Mouse (Mus musculus) bone marrow macrophage, adult 2 months (primary cell): ENCODE data around the gene Usp10. TPM values are rescaled to one million over a fixed set of nuclear protein-coding genes. Genes with fewer than 3 reads are reported as not detected.

ENCODE experiments used
- H3K27ac ChIP-seq: 2 replicates; pipeline ENCODE4 v1.5.1; 2012; ENCODE audit warnings: low read depth, low read length; ENCODE audit not compliant: insufficient read depth
- H3K4me1 ChIP-seq: 2 replicates; pipeline ENCODE4 v1.6.1; 2012; ENCODE audit warnings: low read length; ENCODE audit not compliant: control insufficient read depth, insufficient read depth
- H3K4me3 ChIP-seq: 2 replicates; pipeline ENCODE4 v1.5.1; 2012; ENCODE audit warnings: mild to moderate bottlenecking, low read length, moderate library complexity; ENCODE audit not compliant: insufficient read depth
- CTCF ChIP-seq: IDR thresholded peaks from 2 replicates; pipeline ENCODE4 v1.5.1; 2012; ENCODE audit warnings: low read depth, mild to moderate bottlenecking, low read length, moderate library complexity
- POLR2A ChIP-seq: IDR thresholded peaks from 2 replicates; pipeline ENCODE4 v1.6.1; 2012; ENCODE audit warnings: mild to moderate bottlenecking, low read depth, low read length, borderline replicate concordance
- polyA plus RNA-seq: library from polyadenylated mRNA; stranded (reverse); fragments of >200 nt; gene quantifications from 2 replicates; pipeline ENCODE4 v1.2.4, GENCODE M21; 2012; ENCODE audit not compliant: missing spikeins, insufficient read depth, insufficient read length

Usp10 gene
- polyA plus RNA-seq, 1 experiment, result 19.2 TPM

- H3K27ac ChIP-seq, result no peak overlapping the region
- H3K4me3 ChIP-seq, result no peak overlapping the region
- H3K4me1 ChIP-seq, result peaks cover 27% of the 10 kb centered on the region
- no peak for TF ChIP-seq CTCF
These were observed 21.2 kb downstream of the Usp10 start for GRCm38 (mm10) chr8:119931317-119931716.

DNA sequence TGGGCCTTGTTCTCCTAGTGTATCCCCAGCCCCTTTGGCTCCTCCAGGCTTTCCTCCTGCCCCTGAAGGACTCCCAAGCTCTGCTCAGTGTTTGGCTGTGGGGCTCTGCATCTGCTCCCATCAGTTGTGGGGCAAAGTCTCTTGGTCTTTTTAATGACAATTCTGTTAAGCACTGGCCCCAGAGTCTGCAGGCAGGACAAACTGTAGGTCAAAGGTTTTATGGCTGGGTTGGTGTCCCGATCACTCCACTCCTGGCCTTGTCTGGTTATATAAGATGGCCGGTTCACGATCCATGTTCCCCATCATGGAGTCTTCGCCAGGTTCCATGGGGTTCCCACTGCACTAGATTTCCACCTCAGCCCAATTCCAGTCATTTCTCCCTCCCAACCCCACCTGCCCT is 23.5 kb downstream of the Usp10 start:
- TF ChIP-seq POLR2A, result no peak
- no peak for TF ChIP-seq CTCF
- Histone ChIP-seq H3K4me1 (peaks cover 29% of the 10 kb centered on the region), H3K4me3 (no peak overlapping the region), H3K27ac (no peak overlapping the region)

DNA sequence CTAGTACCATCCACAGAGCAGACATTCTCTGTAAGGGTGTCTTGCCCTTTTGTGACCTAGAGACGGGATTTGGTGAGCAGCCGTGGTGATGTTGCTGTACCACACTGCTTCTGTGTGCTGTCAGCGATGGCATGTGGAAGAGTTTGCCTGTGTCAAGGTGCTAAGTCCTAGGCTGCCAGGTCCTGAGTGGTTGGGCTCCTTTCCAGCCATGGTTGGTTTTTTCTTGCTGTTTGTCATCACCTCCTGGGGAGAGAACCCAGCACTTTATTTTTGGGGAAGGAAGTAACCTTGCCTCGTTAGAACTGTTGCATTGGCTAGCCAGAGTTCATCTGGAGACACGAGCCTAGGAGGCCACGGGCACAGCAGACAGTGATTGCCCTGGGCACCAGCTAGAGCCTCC is 25.4 kb downstream of the Usp10 start:
- no peak overlapping the region for H3K27ac ChIP-seq
- TF ChIP-seq POLR2A (no peak), CTCF (no peak)
- H3K4me3 ChIP-seq, result no peak overlapping the region
- peaks cover 23% of the 10 kb centered on the region for H3K4me1 ChIP-seq

DNA sequence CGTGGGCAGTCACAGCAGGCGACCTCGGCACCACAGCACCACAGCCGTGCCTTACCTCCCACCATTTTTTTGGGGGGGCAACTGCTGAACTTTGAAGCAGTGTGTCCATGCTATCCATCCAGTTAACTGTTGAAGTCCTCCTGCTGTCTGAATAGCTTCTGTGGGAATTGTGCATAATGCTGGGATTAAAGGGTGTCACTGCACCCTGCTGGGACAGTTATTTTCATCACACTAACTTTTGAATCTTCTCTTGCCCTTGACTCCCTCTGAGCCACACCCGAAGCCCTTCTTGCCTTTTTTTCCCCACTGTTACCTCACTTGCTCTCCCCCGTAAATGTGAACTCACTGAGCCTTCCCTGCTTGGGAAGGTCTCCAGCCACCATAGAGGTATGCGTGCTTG is 28.3 kb downstream of the Usp10 start:
- Histone ChIP-seq H3K4me1 (peaks cover 17% of the 10 kb centered on the region), H3K27ac (no peak overlapping the region), H3K4me3 (no peak overlapping the region)
- TF ChIP-seq POLR2A (no peak), CTCF (no peak)

DNA sequence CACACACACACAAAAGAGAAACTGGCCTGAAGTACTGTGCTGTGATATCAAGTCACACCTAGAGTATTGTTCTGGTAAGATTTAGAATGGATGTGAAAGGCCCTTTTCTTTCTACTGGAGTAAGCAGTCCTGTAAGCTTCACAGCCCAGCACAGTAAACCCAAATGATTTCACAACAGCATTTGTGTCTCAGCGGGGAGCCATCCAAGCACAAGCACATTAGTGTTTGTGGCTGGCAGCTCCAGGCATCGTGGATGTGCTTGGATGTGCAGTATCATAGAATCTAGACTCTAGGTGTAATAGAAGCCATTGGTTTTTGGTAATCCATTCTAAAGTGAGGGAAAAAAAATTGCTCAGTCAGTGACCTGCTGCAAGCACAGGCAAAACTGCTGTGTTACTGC is 29.2 kb downstream of the Usp10 start:
- Histone ChIP-seq H3K4me3 (no peak overlapping the region), H3K27ac (no peak overlapping the region), H3K4me1 (peaks cover 17% of the 10 kb centered on the region)
- TF ChIP-seq POLR2A, result no peak
- TF ChIP-seq CTCF, result no peak

- peaks cover under 1% of the 10 kb centered on the region; the same call in 1 of the 2 replicates for H3K4me1 ChIP-seq
- TF ChIP-seq CTCF (no peak), POLR2A (no peak)
- no peak overlapping the region for H3K27ac ChIP-seq
- H3K4me3 ChIP-seq, result no peak overlapping the region
These were observed 31.3 kb downstream of the Usp10 start for GRCm38 (mm10) chr8:119941471-119941870.

- H3K4me1 ChIP-seq, result no peaks in the 10 kb centered on the region
- H3K27ac ChIP-seq, result no peak overlapping the region
- TF ChIP-seq POLR2A (no peak), CTCF (no peak)
- no peak overlapping the region for H3K4me3 ChIP-seq
These were observed 33.5 kb downstream of the Usp10 start for GRCm38 (mm10) chr8:119943616-119944015.

DNA sequence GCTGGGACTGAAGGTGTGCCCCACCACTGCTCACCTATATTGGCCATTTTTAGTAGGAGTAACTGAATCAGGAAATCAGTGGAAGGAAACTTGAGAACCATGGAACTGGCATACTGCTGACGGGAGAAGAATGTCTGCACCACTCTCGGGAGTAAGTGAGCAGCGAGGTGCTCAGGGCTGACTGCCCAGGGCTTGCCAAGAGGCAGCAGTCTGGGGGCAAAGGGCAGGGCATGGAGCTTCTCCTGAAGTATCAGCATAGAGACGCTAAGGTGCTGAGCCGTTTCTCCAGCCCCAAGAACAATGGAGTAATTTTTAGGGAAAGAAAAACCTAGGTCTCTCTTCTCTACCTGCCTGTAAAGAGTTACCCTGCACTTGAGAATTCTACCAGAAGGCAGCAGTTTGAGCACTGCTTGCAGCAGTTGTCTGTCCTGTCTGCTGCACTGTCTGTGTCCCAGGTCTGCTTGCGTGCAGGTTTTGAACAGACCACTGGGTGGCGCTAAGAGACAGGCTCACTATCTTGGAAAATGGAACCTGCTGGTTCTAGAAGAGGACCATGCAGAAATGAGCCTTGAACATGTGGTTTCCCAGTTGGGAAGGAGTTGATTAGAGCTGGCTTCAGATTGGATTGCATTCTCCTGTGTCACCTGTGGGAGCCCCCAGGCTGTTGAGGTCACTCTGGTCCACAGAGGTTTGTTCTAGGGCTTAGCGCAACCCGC is 34.1 kb downstream of the Usp10 start:
- Histone ChIP-seq H3K4me3 (no peak overlapping the region), H3K27ac (no peak overlapping the region), H3K4me1 (no peaks in the 10 kb centered on the region)
- no peak for TF ChIP-seq POLR2A
- TF ChIP-seq CTCF, result peak; percentile 76

DNA sequence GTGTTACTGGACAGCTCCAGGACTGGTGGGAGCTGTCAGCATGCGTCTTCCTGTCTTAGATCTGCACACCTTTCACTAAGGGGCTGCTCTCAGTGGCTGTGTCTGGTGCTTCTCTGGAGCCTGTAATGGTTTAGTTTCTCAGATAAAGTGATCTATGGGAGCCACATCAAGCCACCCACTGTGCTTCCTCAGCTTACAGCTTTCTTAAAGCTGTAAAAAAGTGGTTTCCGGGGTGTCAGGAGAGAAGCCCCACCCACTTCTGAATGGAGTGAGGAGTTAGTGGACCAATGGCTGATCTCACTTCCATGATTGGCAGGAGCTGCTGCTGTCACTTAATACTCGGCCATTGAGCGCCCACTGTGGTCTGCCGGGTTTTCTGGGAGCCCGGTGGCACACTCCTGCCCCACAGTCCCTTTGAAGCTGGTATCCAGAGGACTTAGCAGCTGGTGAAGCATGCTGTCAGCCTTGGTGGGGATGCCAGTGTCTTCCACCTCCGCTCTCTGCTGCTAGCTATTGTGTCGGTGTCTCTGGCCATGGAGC is 36.2 kb downstream of the Usp10 start:
- H3K4me1 ChIP-seq, result no peaks in the 10 kb centered on the region
- TF ChIP-seq CTCF, result no peak
- TF ChIP-seq POLR2A, result no peak
- no peak overlapping the region for H3K4me3 ChIP-seq
- no peak overlapping the region for H3K27ac ChIP-seq

GRCm38 (mm10) chr8:119947653-119948052 is 37.5 kb downstream of the Usp10 start:
- no peak for TF ChIP-seq CTCF
- no peak for TF ChIP-seq POLR2A
- Histone ChIP-seq H3K4me1 (no peaks in the 10 kb centered on the region), H3K4me3 (no peak overlapping the region), H3K27ac (no peak overlapping the region)

- no peak overlapping the region for H3K27ac ChIP-seq
- H3K4me1 ChIP-seq, result no peaks in the 10 kb centered on the region
- H3K4me3 ChIP-seq, result no peak overlapping the region
- TF ChIP-seq CTCF, result no peak
- no peak for TF ChIP-seq POLR2A
These were observed 38.2 kb downstream of the Usp10 start for GRCm38 (mm10) chr8:119948340-119948739.
